Mouse (Mus musculus) small intestine, adult 2 months (tissue): ENCODE measurements at regions not wholly inside any gene's neighbourhood (a gene's known extent, or its start where the extent isn't known, plus 50 kb on each side); places are given as distances from the start of the nearest gene placed in this dataset.

Experiments
- H3K27ac ChIP-seq: fragments of 200-500 bp; 2 replicates; pipeline ENCODE4 v1.5.1; 2012; ENCODE audit warnings: low read depth, low read length, control low read depth, inconsistent platforms; ENCODE audit not compliant: insufficient read depth
- H3K27me3 ChIP-seq: fragments of 200-500 bp; 2 replicates; pipeline ENCODE4 v1.6.1; 2012; ENCODE audit warnings: mild to moderate bottlenecking, moderate library complexity, low read length, inconsistent platforms; ENCODE audit not compliant: control insufficient read depth, insufficient read depth
- H3K36me3 ChIP-seq: fragments of 200-500 bp; 2 replicates; pipeline ENCODE4 v1.6.1; 2012; ENCODE audit warnings: mild to moderate bottlenecking, low read length, control low read depth, inconsistent platforms; ENCODE audit not compliant: control insufficient read depth, insufficient read depth
- H3K4me1 ChIP-seq: fragments of 200-500 bp; 2 replicates; pipeline ENCODE4 v1.6.1; 2012; ENCODE audit warnings: low read length, inconsistent platforms, mixed read lengths; ENCODE audit not compliant: control insufficient read depth, insufficient read depth, insufficient read length
- H3K4me3 ChIP-seq: fragments of 200-500 bp; 2 replicates; pipeline ENCODE4 v1.5.1; 2012; ENCODE audit warnings: low read depth, mild to moderate bottlenecking, control low read depth, inconsistent platforms, low read length, moderate library complexity
- CTCF ChIP-seq: fragments of 200-500 bp; IDR thresholded peaks from 2 replicates; pipeline ENCODE4 v1.5.1; 2012; ENCODE audit warnings: low read depth, mild to moderate bottlenecking, control low read depth, inconsistent platforms, low read length, moderate library complexity, mixed read lengths; ENCODE audit not compliant: insufficient replicate concordance, insufficient read length; ENCODE audit errors: extremely low read depth
- POLR2A ChIP-seq: fragments of 200-500 bp; IDR thresholded peaks from 2 replicates; pipeline ENCODE4 v1.6.1; 2012; ENCODE audit warnings: low read depth, mild to moderate bottlenecking, control low read depth, inconsistent platforms, low read length, moderate library complexity
- WGBS: fragments of 180-500 bp; shearing (Covaris S2); methylation state at CpG from one replicate; pipeline ENCODE4 v1.1.7; 2018; 5-methylcytosine and 5-hydroxymethylcytosine counted together

DNA sequence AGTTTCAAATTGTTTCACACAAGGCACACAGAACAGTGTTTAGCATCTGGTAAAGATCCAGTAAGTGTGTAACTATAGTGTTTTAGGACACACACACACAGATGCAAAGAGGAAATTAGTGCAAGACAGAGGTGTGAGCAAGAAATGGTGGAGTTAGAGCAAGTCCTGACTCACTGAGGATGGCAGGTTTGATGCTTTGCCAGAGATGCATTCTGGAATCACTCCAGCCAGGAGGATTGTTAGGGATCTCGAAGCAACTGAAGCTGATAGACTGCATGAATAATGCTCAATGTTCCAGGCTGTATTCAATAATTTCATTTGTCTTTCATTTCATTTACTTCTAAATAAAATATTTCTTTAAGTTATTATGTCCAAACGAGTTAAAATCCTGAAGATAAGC is 357.6 kb upstream of the Klf12 start:
- TF ChIP-seq POLR2A, result no peak
- TF ChIP-seq CTCF, result no peak
- WGBS, result 46% methylated on average over 2 of the region's 2 CpGs
- Histone ChIP-seq H3K27me3 (no peaks in the 10 kb centered on the region), H3K4me3 (no peak overlapping the region), H3K36me3 (no peaks in the 10 kb centered on the region), H3K27ac (no peak overlapping the region), H3K4me1 (no peaks in the 10 kb centered on the region)

DNA sequence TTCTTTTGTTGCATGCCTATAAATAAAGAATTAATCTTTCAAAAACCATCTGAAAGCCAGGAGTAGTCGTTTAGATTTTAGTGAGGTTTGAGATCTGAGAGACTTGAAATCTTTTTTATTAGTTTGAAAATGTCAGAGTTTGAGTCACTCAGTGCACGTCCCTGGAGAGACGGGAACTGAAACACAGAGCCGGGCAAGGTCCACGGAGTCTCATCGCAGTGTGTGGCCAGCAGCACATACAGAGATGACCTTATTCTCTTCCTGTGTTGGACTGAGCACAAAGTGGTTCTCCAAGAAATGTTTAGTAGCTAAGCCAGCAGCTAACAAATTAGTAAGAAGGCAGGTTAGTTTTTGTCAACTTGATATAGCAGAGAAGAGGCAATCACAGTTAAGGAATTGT is 350.0 kb upstream of the Klf12 start:
- H3K27ac ChIP-seq, result no peak overlapping the region
- no peak overlapping the region for H3K4me3 ChIP-seq
- no peaks in the 10 kb centered on the region for H3K36me3 ChIP-seq
- no peaks in the 10 kb centered on the region for H3K27me3 ChIP-seq
- WGBS, result 48% methylated on average over 6 of the region's 6 CpGs
- H3K4me1 ChIP-seq, result no peaks in the 10 kb centered on the region
- TF ChIP-seq POLR2A (no peak), CTCF (no peak)

DNA sequence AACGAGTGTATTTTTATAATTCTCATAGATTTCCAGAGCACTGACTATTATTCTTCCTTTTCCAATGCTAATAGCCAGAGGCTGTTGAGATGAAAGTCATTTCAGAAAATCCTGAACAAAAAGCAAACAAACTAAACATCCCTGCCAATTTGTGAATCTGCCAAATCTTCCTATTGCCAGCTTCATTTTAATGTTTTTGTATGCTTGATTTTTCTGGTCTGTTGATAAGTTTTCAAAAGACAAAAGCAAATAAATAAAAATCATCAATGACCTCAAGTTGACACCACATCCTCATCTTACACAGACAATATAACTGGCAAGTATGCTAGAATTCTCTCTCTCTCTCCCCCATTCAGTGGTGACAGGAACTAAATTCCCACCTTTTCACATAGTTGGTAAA is 347.2 kb upstream of the Klf12 start:
- Histone ChIP-seq H3K4me3 (no peak overlapping the region), H3K27me3 (no peaks in the 10 kb centered on the region), H3K36me3 (no peaks in the 10 kb centered on the region), H3K4me1 (no peaks in the 10 kb centered on the region), H3K27ac (no peak overlapping the region)
- no peak for TF ChIP-seq CTCF
- TF ChIP-seq POLR2A, result no peak
- 53% methylated on average over 1 of the region's 1 CpGs for WGBS

GRCm38 (mm10) chr14:100630197-100630596 is 345.7 kb upstream of the Klf12 start:
- no peak overlapping the region for H3K4me3 ChIP-seq
- no peaks in the 10 kb centered on the region for H3K27me3 ChIP-seq
- H3K36me3 ChIP-seq, result no peaks in the 10 kb centered on the region
- H3K27ac ChIP-seq, result no peak overlapping the region
- TF ChIP-seq POLR2A, result no peak
- no peaks in the 10 kb centered on the region for H3K4me1 ChIP-seq
- 65% methylated on average over 6 of the region's 6 CpGs for WGBS

- Histone ChIP-seq H3K4me1 (no peaks in the 10 kb centered on the region), H3K4me3 (no peak overlapping the region), H3K27ac (no peak overlapping the region), H3K27me3 (no peaks in the 10 kb centered on the region), H3K36me3 (no peaks in the 10 kb centered on the region)
- TF ChIP-seq POLR2A, result no peak
- WGBS, result 56% methylated on average over 2 of the region's 2 CpGs
These were observed 343.0 kb upstream of the Klf12 start for GRCm38 (mm10) chr14:100627523-100627922.

GRCm38 (mm10) chr14:100619656-100620030 is 335.2 kb upstream of the Klf12 start:
- no peak for TF ChIP-seq CTCF
- no peak for TF ChIP-seq POLR2A
- no peak overlapping the region for H3K4me3 ChIP-seq
- no peaks in the 10 kb centered on the region for H3K27me3 ChIP-seq
- H3K27ac ChIP-seq, result no peak overlapping the region
- H3K4me1 ChIP-seq, result no peaks in the 10 kb centered on the region
- 55% methylated on average over 1 of the region's 1 CpGs for WGBS
- H3K36me3 ChIP-seq, result no peaks in the 10 kb centered on the region

GRCm38 (mm10) chr14:100618793-100619655 is 334.5 kb upstream of the Klf12 start:
- no peaks in the 10 kb centered on the region for H3K36me3 ChIP-seq
- WGBS, result 62% methylated on average over 12 of the region's 12 CpGs
- H3K4me3 ChIP-seq, result no peak overlapping the region
- no peak for TF ChIP-seq CTCF
- no peaks in the 10 kb centered on the region for H3K27me3 ChIP-seq
- no peak overlapping the region for H3K27ac ChIP-seq
- H3K4me1 ChIP-seq, result no peaks in the 10 kb centered on the region
